Mouse (Mus musculus) liver, adult 10 weeks (tissue): ENCODE results near the gene Qsox1. TPM values are rescaled to one million over a fixed set of nuclear protein-coding genes. Genes with fewer than 3 reads are reported as not detected.

Source experiments
- polyA plus RNA-seq: library from polyadenylated mRNA; stranded (reverse); fragments of 350-450 nt; fragmentation: Illumina TruSeq; extraction: RNeasy Lipid Tissue Mini Kit (QIAGEN cat#74804); gene quantifications from one replicate; pipeline ENCODE4 v1.2.3, GENCODE M21; 2014; ENCODE audit warnings: low read depth, low replicate concordance

The Qsox1 gene
- polyA plus RNA-seq, result 45.6 TPM

DNA sequence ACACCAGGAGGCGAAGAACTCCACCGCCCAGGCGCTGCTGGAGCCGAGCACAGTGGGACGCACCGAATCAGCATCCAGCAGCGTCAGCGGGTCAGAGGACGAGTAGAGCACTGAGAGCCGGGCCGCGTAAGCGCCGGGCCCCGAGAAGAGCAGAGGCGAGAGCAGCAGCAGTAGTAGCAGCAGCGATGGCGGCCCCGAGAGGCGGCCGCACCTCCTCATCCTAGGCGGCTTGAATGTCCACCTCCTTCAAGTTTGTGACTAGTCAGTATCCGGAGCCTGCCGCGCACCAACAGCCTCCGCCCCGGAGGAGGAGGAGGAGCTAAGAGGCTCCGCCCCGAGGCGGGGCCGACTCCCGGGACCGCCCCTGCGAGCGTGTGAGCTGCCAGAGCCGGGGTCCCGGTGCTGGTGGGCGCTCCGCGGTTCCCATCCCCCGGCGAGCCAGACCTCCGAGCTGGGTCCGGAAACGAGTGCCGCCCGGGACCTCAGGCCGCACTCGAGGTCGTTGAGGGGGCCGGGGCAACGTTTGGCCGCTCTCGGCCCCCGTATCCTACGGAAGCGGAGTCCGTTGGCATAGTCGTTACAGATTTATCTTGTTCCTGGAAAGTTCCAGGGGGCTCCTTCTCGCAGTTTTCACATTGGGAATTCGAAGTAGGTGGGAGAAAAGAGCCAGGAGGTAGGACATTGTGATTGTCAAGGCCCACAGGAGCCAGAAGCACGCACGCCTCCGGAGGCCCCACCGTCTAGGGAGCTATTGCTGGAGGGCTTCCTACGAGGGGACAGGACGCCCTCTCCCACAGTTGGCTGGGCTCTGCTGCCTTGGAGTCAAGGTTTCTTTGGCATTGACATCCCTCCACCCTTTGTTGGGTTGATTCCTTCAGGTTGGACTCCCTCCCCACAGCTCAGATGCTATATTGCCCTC, at the start of gene Qsox1:
TSS of gene Qsox1 (minus strand) at position 309 of the 919 bp plus-strand sequence.

DNA sequence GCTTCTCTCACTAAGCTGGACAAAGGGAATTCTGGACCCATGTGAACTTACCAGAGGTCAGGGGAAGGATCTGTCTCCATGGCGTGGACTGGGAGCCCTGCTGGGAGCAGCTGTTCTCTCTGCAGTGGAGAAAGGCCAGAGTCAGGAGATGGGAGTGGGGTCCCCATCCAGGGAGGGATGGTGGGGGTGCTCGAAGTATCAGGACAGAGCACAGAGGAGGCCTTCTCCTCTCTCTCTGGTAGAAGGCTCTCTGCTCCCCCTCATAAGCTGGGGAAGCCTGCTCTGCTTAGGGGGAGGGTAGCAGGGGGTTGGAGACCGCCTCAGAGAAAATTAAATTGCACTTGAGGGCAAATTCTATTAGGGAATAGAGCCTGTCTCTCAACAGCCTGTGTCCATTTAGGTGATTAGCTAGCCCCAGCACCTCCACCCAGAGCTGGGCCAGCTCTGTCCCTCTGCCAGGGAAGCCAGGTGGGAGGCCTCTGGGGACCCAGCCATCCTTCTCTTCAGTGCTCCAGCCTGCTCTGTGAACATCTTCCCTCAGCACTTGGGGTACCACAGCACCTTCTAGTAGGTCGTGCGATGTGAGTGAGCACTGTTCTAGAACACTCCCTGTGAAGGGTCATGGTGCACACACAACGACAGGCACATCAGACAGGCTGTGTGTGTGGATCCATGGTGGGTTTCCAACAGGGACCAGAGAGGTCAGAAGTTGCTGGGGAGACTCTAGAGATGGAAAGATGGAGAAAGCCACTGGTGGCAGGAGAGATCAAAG, 61.0 kb downstream of the Qsox1 start, which contains the start of gene Lhx4:
TSS of gene Lhx4 (minus strand) at position 201 of the 772 bp plus-strand sequence.

Other genes starting within 250 kb of the Qsox1 start
- gene Lhx4, start 61.2 kb downstream of the Qsox1 start, polyA plus RNA-seq, result not detected
- gene Cep350, start 160.4 kb upstream of the Qsox1 start, polyA plus RNA-seq, result 8.6 TPM
- gene Tor1aip2, start 222.5 kb upstream of the Qsox1 start, polyA plus RNA-seq, result 178 TPM
- 48.5 TPM for gene Tor1aip1, start 223.6 kb upstream of the Qsox1 start, polyA plus RNA-seq